Mouse (Mus musculus): ENCODE results near the gene Atp5k. TPM values are rescaled to one million over a fixed set of nuclear protein-coding genes. Genes with fewer than 3 reads are reported as not detected.
A peak's percentile ranks its signal among the peaks of the same experiment; 100 is the strongest.

The Atp5k gene
- polyA plus RNA-seq, 1 experiment, result 156 TPM

DNA sequence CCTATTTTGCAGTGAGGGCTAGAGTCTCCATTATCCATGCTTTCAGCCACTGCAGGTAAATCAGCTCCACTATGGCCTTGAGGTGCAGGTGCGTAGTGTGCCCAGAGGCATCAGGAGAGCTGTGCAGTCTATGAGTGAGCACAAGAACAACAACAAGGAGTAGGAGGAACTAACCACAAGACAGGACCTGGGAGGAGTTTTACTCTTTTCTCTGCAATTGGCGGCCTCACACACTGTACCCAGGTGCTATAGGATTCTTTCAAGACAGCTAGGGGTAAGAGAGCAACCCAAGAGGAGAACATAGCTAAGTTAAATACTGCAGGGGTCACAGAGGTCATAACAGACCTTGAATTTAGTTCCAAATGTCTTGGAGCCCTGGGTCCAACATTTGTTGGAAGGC lies 24.5 kb upstream of the Atp5k start:
- no peak for TF ChIP-seq POLR2A (IDR thresholded peaks at IDR 0.05; ENCODE audit: borderline replicate concordance, extremely low read depth, insufficient read depth, insufficient read length, poor library complexity, severe bottlenecking)
- no peak for TF ChIP-seq CTCF (IDR thresholded peaks at IDR 0.05; ENCODE audit: borderline replicate concordance, extremely low read depth, insufficient read depth, insufficient read length)

DNA sequence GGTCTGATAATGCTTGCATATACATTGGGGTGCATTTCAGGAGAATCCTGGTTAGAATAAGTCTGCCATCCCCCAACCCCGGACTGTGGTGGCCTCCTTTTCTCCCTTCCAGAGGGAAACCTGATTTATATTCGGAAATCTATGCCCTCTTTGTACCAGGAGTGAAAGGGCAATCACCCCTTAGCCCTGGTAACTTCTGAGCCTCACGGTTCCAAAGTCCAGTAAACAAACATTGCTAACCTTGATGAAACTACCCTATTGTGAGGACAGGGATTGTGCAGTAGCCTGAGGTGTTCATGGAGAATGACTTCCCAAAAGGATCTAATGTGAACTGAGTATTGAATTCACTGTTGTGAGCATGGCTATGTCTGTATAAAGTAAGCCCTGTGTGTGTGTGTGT lies 19.8 kb upstream of the Atp5k start:
- DNase-seq (ENCODE audit: low read depth), result no peak
- no peak for TF ChIP-seq CTCF (IDR thresholded peaks at IDR 0.05; ENCODE audit: borderline replicate concordance, extremely low read depth, insufficient read depth, insufficient read length)
- no peak for TF ChIP-seq POLR2A (IDR thresholded peaks at IDR 0.05; ENCODE audit: borderline replicate concordance, extremely low read depth, insufficient read depth, insufficient read length, poor library complexity, severe bottlenecking)

More for the DNA sequence above, 24.5 kb upstream of the Atp5k start:
- no peak for DNase-seq (ENCODE audit: low read depth)

DNA sequence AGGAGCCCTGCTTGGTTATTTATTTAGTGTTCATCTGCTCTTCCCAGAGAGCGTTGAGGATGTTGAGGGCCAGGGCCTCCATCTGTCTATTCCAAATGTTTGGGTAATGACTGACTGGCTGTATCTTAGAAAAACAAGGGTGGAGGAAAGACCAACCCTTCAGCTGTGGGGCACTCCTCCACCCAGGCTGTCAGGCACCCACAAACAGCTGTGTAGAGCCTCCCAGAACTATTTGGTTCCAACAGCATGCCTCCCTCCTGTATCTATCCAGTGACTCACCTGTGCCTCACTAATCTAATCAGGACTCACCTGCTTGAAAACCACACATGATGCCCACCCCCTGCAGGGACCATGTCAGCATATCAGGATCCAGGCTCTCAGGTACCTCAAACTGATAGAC lies 18.2 kb upstream of the Atp5k start:
- TF ChIP-seq POLR2A (IDR thresholded peaks at IDR 0.05; ENCODE audit: borderline replicate concordance, extremely low read depth, insufficient read depth, insufficient read length, poor library complexity, severe bottlenecking), result no peak
- TF ChIP-seq CTCF (IDR thresholded peaks at IDR 0.05; ENCODE audit: borderline replicate concordance, extremely low read depth, insufficient read depth, insufficient read length), result no peak
- no peak for DNase-seq (ENCODE audit: low read depth)

GRCm38 (mm10) chr5:108451611-108452010 lies 17.4 kb upstream of the Atp5k start:
- DNase-seq (ENCODE audit: low read depth), result no peak
- no peak for TF ChIP-seq POLR2A (IDR thresholded peaks at IDR 0.05; ENCODE audit: borderline replicate concordance, extremely low read depth, insufficient read depth, insufficient read length, poor library complexity, severe bottlenecking)
- no peak for TF ChIP-seq CTCF (IDR thresholded peaks at IDR 0.05; ENCODE audit: borderline replicate concordance, extremely low read depth, insufficient read depth, insufficient read length)

DNA sequence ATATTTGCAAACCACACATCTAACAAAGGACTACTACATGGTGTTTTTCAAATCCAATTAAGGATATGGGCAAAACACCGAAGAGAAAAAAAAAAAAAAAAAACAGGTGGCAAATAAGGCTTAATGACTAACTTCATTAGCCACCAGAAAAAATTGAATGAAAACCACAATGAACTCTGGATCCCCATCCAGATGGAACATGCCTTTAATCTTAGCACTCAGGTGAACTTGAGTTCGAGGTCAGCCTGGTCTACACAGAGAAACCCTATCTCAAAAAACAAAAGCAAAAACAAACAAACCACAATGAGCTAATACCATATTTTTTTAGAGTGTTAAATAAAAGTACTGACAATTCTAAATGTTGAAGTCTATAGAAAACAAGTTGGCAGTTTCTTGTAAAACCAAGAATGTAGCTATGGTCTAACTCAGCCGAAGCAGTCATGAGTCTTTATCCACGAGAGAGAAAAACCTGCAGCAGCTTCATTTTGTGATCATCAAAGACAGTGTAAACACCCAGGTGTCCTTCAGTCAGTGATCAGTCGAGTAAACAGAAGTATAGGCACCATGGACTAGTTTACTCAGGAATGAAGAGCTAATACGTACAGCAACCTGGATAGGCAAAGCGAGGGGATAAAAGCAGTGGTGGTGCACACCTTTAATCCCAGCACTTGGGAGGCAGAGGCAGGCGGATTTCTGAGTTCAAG lies 16.7 kb upstream of the Atp5k start:
- TF ChIP-seq POLR2A (IDR thresholded peaks at IDR 0.05; ENCODE audit: borderline replicate concordance, extremely low read depth, insufficient read depth, insufficient read length, poor library complexity, severe bottlenecking) (no peak), CTCF (IDR thresholded peaks at IDR 0.05; ENCODE audit: borderline replicate concordance, extremely low read depth, insufficient read depth, insufficient read length) (no peak)
- no peak for DNase-seq (ENCODE audit: low read depth)

DNA sequence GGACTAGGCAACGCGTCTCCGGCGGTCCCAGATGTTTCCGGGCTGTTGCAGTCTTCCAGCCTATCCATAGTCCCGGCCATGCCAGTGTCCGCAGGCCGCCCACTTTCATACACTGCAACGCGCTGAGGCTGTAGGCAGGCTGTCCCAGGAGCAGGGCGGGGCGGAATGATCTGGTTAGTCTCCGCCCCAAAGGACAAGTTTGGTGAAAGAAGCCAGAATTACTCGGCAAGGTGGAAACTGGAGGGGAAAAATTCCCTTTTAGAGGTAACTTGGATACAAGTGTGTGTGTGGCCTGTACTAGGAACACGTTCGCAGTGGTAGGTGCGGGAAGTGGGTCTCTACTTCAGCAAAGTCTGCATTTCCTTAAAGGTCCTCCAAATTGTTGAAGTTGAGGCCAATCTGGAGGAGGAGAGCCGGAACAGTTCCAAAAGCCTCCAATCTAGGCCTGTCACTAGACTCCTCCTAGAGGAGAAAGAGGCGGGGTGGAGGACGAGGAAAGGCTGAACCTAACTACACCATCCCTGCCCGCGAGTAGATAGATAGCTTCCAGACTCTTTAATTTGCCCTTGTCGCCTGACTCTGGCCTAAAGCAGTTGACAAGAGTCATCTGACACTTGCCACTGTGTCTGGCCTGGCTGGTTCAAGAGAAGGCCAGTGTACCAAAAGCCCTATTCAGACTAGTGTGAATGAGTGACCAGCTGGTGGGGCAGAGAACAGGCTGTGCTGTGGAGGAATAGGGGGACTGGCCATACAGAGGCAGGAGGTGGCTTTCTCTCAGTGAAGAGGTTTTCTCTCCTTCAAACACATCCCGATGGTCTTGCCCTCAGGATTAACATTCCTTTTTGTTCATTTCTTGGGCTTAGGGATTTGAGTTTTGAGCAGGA lies 14.8 kb upstream of the Atp5k start, which contains the start of gene Mfsd7a:
Gene Mfsd7a, minus strand, starts transcription at position 107 of the 884 bp plus-strand sequence.
- peak; percentile 30 for DNase-seq (ENCODE audit: low read depth)
- TF ChIP-seq POLR2A (IDR thresholded peaks at IDR 0.05; ENCODE audit: borderline replicate concordance, extremely low read depth, insufficient read depth, insufficient read length, poor library complexity, severe bottlenecking), result no peak

- TF ChIP-seq CTCF (IDR thresholded peaks at IDR 0.05; ENCODE audit: borderline replicate concordance, extremely low read depth, insufficient read depth, insufficient read length), result no peak
- no peak for TF ChIP-seq POLR2A (IDR thresholded peaks at IDR 0.05; ENCODE audit: borderline replicate concordance, extremely low read depth, insufficient read depth, insufficient read length, poor library complexity, severe bottlenecking)
- no peak for DNase-seq (ENCODE audit: low read depth)
Measured at GRCm38 (mm10) chr5:108447857-108448256, 13.6 kb upstream of the Atp5k start.

DNA sequence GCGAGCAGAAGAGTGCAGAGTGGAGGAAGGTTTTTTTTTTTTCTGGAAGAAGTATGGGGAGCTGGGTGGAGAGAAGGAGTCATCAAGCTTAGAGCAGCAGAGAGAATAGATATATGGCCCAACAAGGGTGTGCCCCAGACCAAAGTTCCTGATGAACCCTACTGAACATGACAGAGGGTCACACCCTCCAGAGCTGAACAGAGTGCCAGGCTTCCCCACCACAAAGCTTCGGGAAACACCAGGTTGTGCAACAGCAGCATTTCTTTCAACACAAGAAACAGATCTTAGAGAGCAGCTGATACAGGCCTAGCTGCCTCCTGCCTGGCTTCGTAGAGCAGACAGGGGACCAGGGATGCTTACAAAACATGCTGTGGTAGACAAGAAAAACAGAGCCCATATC lies 12.7 kb upstream of the Atp5k start:
- TF ChIP-seq CTCF (IDR thresholded peaks at IDR 0.05; ENCODE audit: borderline replicate concordance, extremely low read depth, insufficient read depth, insufficient read length) (no peak), POLR2A (IDR thresholded peaks at IDR 0.05; ENCODE audit: borderline replicate concordance, extremely low read depth, insufficient read depth, insufficient read length, poor library complexity, severe bottlenecking) (no peak)

DNA sequence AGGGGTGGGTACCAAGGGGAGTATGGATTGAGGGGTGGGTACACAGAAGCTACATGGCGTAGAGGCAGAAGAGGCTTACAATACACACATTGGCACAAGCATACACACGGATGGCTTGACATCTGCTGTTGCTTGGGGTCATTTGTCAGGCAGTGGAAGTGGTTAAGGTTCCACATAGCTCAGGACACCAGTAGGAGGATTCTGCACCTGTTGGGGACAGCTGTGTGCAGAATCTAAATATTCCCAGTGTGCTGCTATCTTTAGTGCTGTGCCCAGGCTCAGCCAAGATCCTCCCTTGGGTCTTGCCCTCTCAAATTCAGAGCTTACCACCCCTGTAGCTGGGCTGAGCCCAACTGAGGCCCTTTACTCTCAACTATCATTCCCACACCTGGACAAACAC lies 1.9 kb upstream of the Atp5k start:
- no peak for TF ChIP-seq CTCF (IDR thresholded peaks at IDR 0.05; ENCODE audit: borderline replicate concordance, extremely low read depth, insufficient read depth, insufficient read length)
- no peak for TF ChIP-seq POLR2A (IDR thresholded peaks at IDR 0.05; ENCODE audit: borderline replicate concordance, extremely low read depth, insufficient read depth, insufficient read length, poor library complexity, severe bottlenecking)
- DNase-seq (ENCODE audit: low read depth), result no peak

More for the DNA sequence above, 12.7 kb upstream of the Atp5k start:
- no peak for DNase-seq (ENCODE audit: low read depth)

- DNase-seq (ENCODE audit: low read depth), result no peak
- TF ChIP-seq POLR2A (IDR thresholded peaks at IDR 0.05; ENCODE audit: borderline replicate concordance, extremely low read depth, insufficient read depth, insufficient read length, poor library complexity, severe bottlenecking) (no peak), CTCF (IDR thresholded peaks at IDR 0.05; ENCODE audit: borderline replicate concordance, extremely low read depth, insufficient read depth, insufficient read length) (no peak)
Measured at GRCm38 (mm10) chr5:108431196-108431595, 3.1 kb downstream of the Atp5k start.

DNA sequence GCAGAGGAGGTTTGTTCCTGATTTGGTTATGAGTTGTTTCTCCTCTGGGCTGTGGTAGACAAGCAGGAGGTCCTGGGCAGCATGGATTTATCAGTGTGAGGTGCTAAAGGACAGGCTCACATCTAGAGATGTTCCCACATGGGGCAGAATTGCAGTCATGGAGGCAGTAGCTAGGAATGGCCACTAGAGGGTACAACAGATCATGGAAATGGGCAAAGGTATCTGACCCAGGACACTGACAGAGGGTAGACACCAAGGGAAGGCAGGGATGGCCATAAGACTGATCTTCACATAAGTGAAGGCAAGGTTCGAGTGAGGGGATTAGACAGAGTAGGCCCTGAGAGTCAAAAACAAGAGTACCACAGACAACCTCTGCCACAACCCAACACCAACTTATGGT lies 7.1 kb downstream of the Atp5k start:
- TF ChIP-seq CTCF (IDR thresholded peaks at IDR 0.05; ENCODE audit: borderline replicate concordance, extremely low read depth, insufficient read depth, insufficient read length) (peak; percentile 71; the same call in 1 of the 2 replicates), POLR2A (IDR thresholded peaks at IDR 0.05; ENCODE audit: borderline replicate concordance, extremely low read depth, insufficient read depth, insufficient read length, poor library complexity, severe bottlenecking) (no peak)
- DNase-seq (ENCODE audit: low read depth), result peak; percentile 33

Measured in brain, embryonic 14.5 days (tissue).